Mouse (Mus musculus) forelimb bud, embryonic 11.5 days (tissue): ENCODE results near the gene Rad18.
"Not testable (repeated sequence)": the region's sequence is repeated elsewhere in the genome, so short reads cannot be mapped to it uniquely, and the experiment has no call there.

Experiments
- DNase-seq: peaks from one replicate; pipeline ENCODE4 v3.0.0-alpha.2; 2012; ENCODE audit warnings: low read depth, low spot score

Rad18 gene

GRCm38 (mm10) chr6:112696056-112696950, at the start of gene Rad18:
Gene Rad18, minus strand, starts transcription at chr6:112696686.
- peak; percentile 91 for DNase-seq

GRCm38 (mm10) chr6:112742297-112742696, 45.8 kb upstream of the Rad18 start:
- no peak for DNase-seq

- DNase-seq: no peak
Measured at GRCm38 (mm10) chr6:112741766-112742165, 45.3 kb upstream of the Rad18 start.

GRCm38 (mm10) chr6:112739635-112740034, 43.1 kb upstream of the Rad18 start:
- DNase-seq: no peak

- no peak for DNase-seq
Measured at GRCm38 (mm10) chr6:112738924-112739323, 42.4 kb upstream of the Rad18 start.

- DNase-seq: no peak
Measured at GRCm38 (mm10) chr6:112736471-112736870, 40.0 kb upstream of the Rad18 start.

- DNase-seq: no peak
Measured at GRCm38 (mm10) chr6:112735054-112735453, 38.6 kb upstream of the Rad18 start.

- DNase-seq: no peak
Measured at GRCm38 (mm10) chr6:112733942-112734341, 37.5 kb upstream of the Rad18 start.

GRCm38 (mm10) chr6:112732434-112732833, 35.9 kb upstream of the Rad18 start:
- DNase-seq: no peak

GRCm38 (mm10) chr6:112731386-112731785, 34.9 kb upstream of the Rad18 start:
- no peak for DNase-seq

- peak; percentile 92 for DNase-seq
Measured at GRCm38 (mm10) chr6:112728760-112729422, 32.4 kb upstream of the Rad18 start.

- no peak for DNase-seq
Measured at GRCm38 (mm10) chr6:112725468-112725867, 29.0 kb upstream of the Rad18 start.

GRCm38 (mm10) chr6:112720409-112721080, 24.1 kb upstream of the Rad18 start:
- DNase-seq: no peak

GRCm38 (mm10) chr6:112719983-112720382, 23.5 kb upstream of the Rad18 start:
- no peak for DNase-seq

- peak; percentile 19 for DNase-seq
Measured at GRCm38 (mm10) chr6:112717168-112717567, 20.7 kb upstream of the Rad18 start.

GRCm38 (mm10) chr6:112713951-112714350, 17.5 kb upstream of the Rad18 start:
- DNase-seq: no peak

- not testable (repeated sequence) for DNase-seq
Measured at GRCm38 (mm10) chr6:112702296-112702695, 5.8 kb upstream of the Rad18 start.

GRCm38 (mm10) chr6:112700392-112700791, 3.9 kb upstream of the Rad18 start:
- peak; percentile 48 for DNase-seq

- DNase-seq: no peak
Measured at GRCm38 (mm10) chr6:112699115-112699514, 2.6 kb upstream of the Rad18 start.

GRCm38 (mm10) chr6:112694492-112694891, 2.0 kb downstream of the Rad18 start:
- no peak for DNase-seq

- DNase-seq: no peak
Measured at GRCm38 (mm10) chr6:112691523-112691922, 5.0 kb downstream of the Rad18 start.

- no peak for DNase-seq
Measured at GRCm38 (mm10) chr6:112688033-112688432, 8.5 kb downstream of the Rad18 start.
